Mouse (Mus musculus) CH12.LX (cell line): ENCODE data around the gene Plekhg3. TPM values are rescaled to one million over a fixed set of nuclear protein-coding genes. Genes with fewer than 3 reads are reported as not detected.

Experiments
- DNase-seq: peaks from one replicate; pipeline ENCODE4 v3.0.0-alpha.2; 2013; ENCODE audit errors: extremely low read depth
- H3K27ac ChIP-seq: 2 replicates; pipeline ENCODE4 v1.5.1; 2012; ENCODE audit warnings: low read depth, mild to moderate bottlenecking, control low read depth, moderate library complexity; ENCODE audit not compliant: insufficient read depth
- H3K27me3 ChIP-seq: replicated peaks from 2 replicates; pipeline ENCODE3; 2012; ENCODE audit warnings: inconsistent platforms
- H3K36me3 ChIP-seq, 2 experiments: replicated peaks in 1 of 2; 2 replicates each; pipeline versions ENCODE3 to v1.6.1; 2012; ENCODE audit warnings: inconsistent platforms in 1 of 2, low read length in 1 of 2, mild to moderate bottlenecking in 1 of 2, mixed read lengths in 1 of 2, moderate library complexity in 1 of 2; ENCODE audit not compliant: control insufficient read depth in 1 of 2, insufficient read depth in 1 of 2
- H3K4me1 ChIP-seq, 2 experiments: 2 replicates each; pipeline ENCODE4 v1.6.1; 2012; ENCODE audit warnings: inconsistent platforms in 1 of 2, moderate library complexity in 1 of 2; ENCODE audit not compliant: insufficient read depth in 2 of 2, control insufficient read depth in 1 of 2
- H3K4me2 ChIP-seq: 2 replicates; pipeline ENCODE4 v1.6.1; 2012; ENCODE audit warnings: low read depth, mild to moderate bottlenecking, control low read depth; ENCODE audit not compliant: poor library complexity, insufficient read depth, severe bottlenecking
- H3K4me3 ChIP-seq, 3 experiments: fragments of 150-350 bp in 1 of 3; sonication (generic) in 1 of 3; replicated peaks in 1 of 3; 2 replicates each; pipeline versions ENCODE3 to v1.5.1; 2011 to 2012; ENCODE audit warnings: low read depth in 2 of 3, low read length in 2 of 3, mild to moderate bottlenecking in 2 of 3, moderate library complexity in 2 of 3, control low read depth in 1 of 3, improper control_type of control experiment in 1 of 3, inconsistent platforms in 1 of 3, mixed read lengths in 1 of 3; ENCODE audit not compliant: poor library complexity in 1 of 3
- H3K79me2 ChIP-seq: replicated peaks from 2 replicates; pipeline ENCODE4 v1.6.1; 2012; ENCODE audit warnings: mild to moderate bottlenecking, moderate library complexity; ENCODE audit not compliant: control insufficient read depth, poor library complexity, insufficient read depth, severe bottlenecking; ENCODE audit errors: extremely low read depth
- H3K9ac ChIP-seq: 2 replicates; pipeline ENCODE4 v1.6.1; 2012; ENCODE audit warnings: low read depth, mild to moderate bottlenecking, control low read depth, moderate library complexity; ENCODE audit not compliant: insufficient read depth
- H3K9me3 ChIP-seq: replicated peaks from 2 replicates; pipeline ENCODE3; 2012; ENCODE audit warnings: low read length, inconsistent platforms, mixed read lengths
- CHD2 ChIP-seq: IDR thresholded peaks from 2 replicates; pipeline ENCODE4 v1.6.1; 2011; ENCODE audit warnings: low read length, improper control_type of control experiment
- CTCF ChIP-seq, 2 experiments: IDR thresholded peaks in 1 of 2; conservative IDR thresholded peaks in 1 of 2; 2 replicates each; pipeline ENCODE4 v1.5.1; 2011 to 2012; ENCODE audit warnings: low read depth in 2 of 2, low read length in 2 of 2, improper control_type of control experiment in 1 of 2, inconsistent platforms in 1 of 2, mild to moderate bottlenecking in 1 of 2, moderate library complexity in 1 of 2
- E2F4 ChIP-seq: IDR thresholded peaks from 2 replicates; pipeline ENCODE4 v1.6.1; 2011; ENCODE audit warnings: low read depth, low read length, improper control_type of control experiment; ENCODE audit not compliant: insufficient replicate concordance
- EP300 ChIP-seq: IDR thresholded peaks from 2 replicates; pipeline ENCODE4 v1.6.1; 2011; ENCODE audit warnings: low read length, improper control_type of control experiment
- GABPA ChIP-seq: IDR thresholded peaks from 2 replicates; pipeline ENCODE4 v1.6.1; 2012; ENCODE audit warnings: low read depth, low read length, improper control_type of control experiment, inconsistent platforms; ENCODE audit not compliant: insufficient replicate concordance
- HCFC1 ChIP-seq: IDR thresholded peaks from 2 replicates; pipeline ENCODE4 v1.6.1; 2012; ENCODE audit warnings: low read depth, mild to moderate bottlenecking, inconsistent platforms, low read length, improper control_type of control experiment
- IRF4 ChIP-seq: IDR thresholded peaks from 2 replicates; pipeline ENCODE4 v1.6.1; 2014; ENCODE audit warnings: low read depth, mild to moderate bottlenecking, inconsistent platforms, low read length, improper control_type of control experiment
- JUND ChIP-seq: conservative IDR thresholded peaks from 2 replicates; pipeline ENCODE4 v1.6.1; 2011; ENCODE audit warnings: low read depth, low read length, improper control_type of control experiment
- MAX ChIP-seq: IDR thresholded peaks from 2 replicates; pipeline ENCODE4 v1.6.1; 2011; ENCODE audit warnings: low read length, improper control_type of control experiment
- MAZ ChIP-seq: IDR thresholded peaks from 2 replicates; pipeline ENCODE4 v1.6.1; 2012; ENCODE audit warnings: low read depth, mild to moderate bottlenecking, inconsistent platforms, low read length, improper control_type of control experiment, moderate library complexity
- MEF2A ChIP-seq: IDR thresholded peaks from 2 replicates; pipeline ENCODE4 v1.6.1; 2014; ENCODE audit warnings: low read depth, mild to moderate bottlenecking, inconsistent platforms, low read length, improper control_type of control experiment, borderline replicate concordance
- MXI1 ChIP-seq: IDR thresholded peaks from 2 replicates; pipeline ENCODE4 v1.6.1; 2011; ENCODE audit warnings: mild to moderate bottlenecking, low read depth, low read length, improper control_type of control experiment
- MYC ChIP-seq: IDR thresholded peaks from 2 replicates; pipeline ENCODE4 v1.6.1; 2011; ENCODE audit warnings: low read depth, mild to moderate bottlenecking, improper control_type of control experiment, low read length
- NELFE ChIP-seq: IDR thresholded peaks from 2 replicates; pipeline ENCODE4 v1.6.1; 2011; ENCODE audit warnings: low read depth, low read length, improper control_type of control experiment
- PAX5 ChIP-seq: IDR thresholded peaks from 2 replicates; pipeline ENCODE4 v1.6.1; 2012; ENCODE audit warnings: low read length, inconsistent platforms, mixed read lengths
- POLR2AphosphoS2 ChIP-seq: IDR thresholded peaks from 2 replicates; pipeline ENCODE4 v1.6.1; 2011; ENCODE audit warnings: low read depth, low read length, improper control_type of control experiment
- SIN3A ChIP-seq: IDR thresholded peaks from 2 replicates; pipeline ENCODE4 v1.6.1; 2012; ENCODE audit warnings: low read length, improper control_type of control experiment, inconsistent platforms
- UBTF ChIP-seq: IDR thresholded peaks from 2 replicates; pipeline ENCODE4 v1.6.1; 2012; ENCODE audit warnings: low read depth, mild to moderate bottlenecking, inconsistent platforms, low read length, improper control_type of control experiment, moderate library complexity
- USF1 ChIP-seq: IDR thresholded peaks from 2 replicates; pipeline ENCODE4 v1.6.1; 2014; ENCODE audit warnings: low read depth, mild to moderate bottlenecking, inconsistent platforms, low read length, improper control_type of control experiment
- USF2 ChIP-seq: conservative IDR thresholded peaks from 2 replicates; pipeline ENCODE4 v1.6.1; 2011; ENCODE audit warnings: low read depth, low read length, improper control_type of control experiment
- ZC3H11A ChIP-seq: IDR thresholded peaks from 2 replicates; pipeline ENCODE4 v1.6.1; 2012; ENCODE audit warnings: low read depth, mild to moderate bottlenecking, inconsistent platforms, low read length, improper control_type of control experiment
- ZMIZ1 ChIP-seq: IDR thresholded peaks from 2 replicates; pipeline ENCODE4 v1.6.1; 2012; ENCODE audit warnings: low read depth, mild to moderate bottlenecking, inconsistent platforms, low read length, improper control_type of control experiment
- dilution Hi-C: fragments of 300-500 bp; cut with MboI; formaldehyde crosslinking; loops from 2 replicates; pipeline ENCODE4 v1.14.3; 2020; ENCODE audit warnings: low sequenced_read_pairs; ENCODE audit not compliant: extremely low pct_unique_long_range_greater_than_20kb, extremely low pct_ligation_motif_present
- in situ Hi-C: fragments of 300-500 bp; cut with MboI; formaldehyde crosslinking; loops from 3 replicates; pipeline ENCODE4 v1.14.3; 2019; ENCODE audit warnings: low sequenced_read_pairs, low pct_ligation_motif_present, low pct_unique_long_range_greater_than_20kb, mixed read lengths
- polyA plus RNA-seq: library from polyadenylated mRNA; unstranded; fragments of >175 nt; gene quantifications from 2 replicates; pipeline ENCODE4 v1.2.1, GENCODE M21; 2012; ENCODE audit warnings: low read depth; ENCODE audit not compliant: insufficient read length
- total RNA-seq, 2 experiments: library from RNA; depleted of rRNA; stranded (reverse); fragments of 300-350 nt in 1 of 2; fragments of >200 nt in 1 of 2; gene quantifications; 2 replicates each; pipeline ENCODE4 v1.2.3; 2012 to 2014

Gene Plekhg3
- total and polyA plus RNA-seq, 3 experiments, result 0.04 to 6.1 (median 0.27) TPM

- H3K4me2 ChIP-seq, result no peak overlapping the region
- dilution Hi-C loops, result no loop called here
- no peaks in the 10 kb centered on the region for H3K4me1 ChIP-seq
- H3K9ac ChIP-seq, result no peak overlapping the region
- peaks cover 2% of the 10 kb centered on the region for H3K27me3 ChIP-seq
- peaks cover 0 to 31% of the 10 kb centered on the region in 2 experiments for H3K36me3 ChIP-seq
- no peak overlapping the region for H3K4me3 ChIP-seq
- no peak overlapping the region for H3K27ac ChIP-seq
- no peak for DNase-seq
- TF ChIP-seq USF1, result no peak
- TF ChIP-seq JUND, result no peak
- no peak for TF ChIP-seq MYC
- no peak for TF ChIP-seq SIN3A
- in situ Hi-C loops, result no loop called here
- H3K79me2 ChIP-seq, result no peaks in the 10 kb centered on the region
- no peaks in the 10 kb centered on the region for H3K9me3 ChIP-seq
Observed at GRCm38 (mm10) chr12:76573381-76573780, 42.7 kb downstream of the Plekhg3 start.

- H3K79me2 ChIP-seq, result no peaks in the 10 kb centered on the region
- dilution Hi-C loops (no loop called here), in situ Hi-C loops (no loop called here)
- peaks cover 2% of the 10 kb centered on the region for H3K27me3 ChIP-seq
- DNase-seq, result no peak
- no peak overlapping the region for H3K27ac ChIP-seq
- no peaks in the 10 kb centered on the region for H3K4me1 ChIP-seq
- no peak overlapping the region for H3K4me3 ChIP-seq
- H3K4me2 ChIP-seq, result no peak overlapping the region
- TF ChIP-seq ZMIZ1 (no peak), JUND (no peak), UBTF (no peak), MEF2A (no peak), USF2 (no peak), CHD2 (no peak), MAX (no peak)
- H3K9me3 ChIP-seq, result no peaks in the 10 kb centered on the region
- no peak overlapping the region for H3K9ac ChIP-seq
- H3K36me3 ChIP-seq, result peaks cover 0 to 35% of the 10 kb centered on the region in 2 experiments
Observed at GRCm38 (mm10) chr12:76574815-76575214, 44.1 kb downstream of the Plekhg3 start.

GRCm38 (mm10) chr12:76576061-76576460, 45.4 kb downstream of the Plekhg3 start:
- Histone ChIP-seq H3K4me3 (no peak overlapping the region), H3K4me1 (no peaks in the 10 kb centered on the region), H3K79me2 (no peaks in the 10 kb centered on the region), H3K4me2 (no peak overlapping the region), H3K9ac (no peak overlapping the region), H3K27ac (no peak overlapping the region), H3K36me3 (peaks cover 0 to 35% of the 10 kb centered on the region in 2 experiments), H3K9me3 (no peaks in the 10 kb centered on the region), H3K27me3 (peaks cover 5% of the 10 kb centered on the region)
- no peak for DNase-seq
- in situ Hi-C loops, result no loop called here
- TF ChIP-seq E2F4 (no peak), GABPA (no peak), PAX5 (no peak), JUND (no peak), MXI1 (no peak), EP300 (no peak), USF1 (no peak), POLR2AphosphoS2 (no peak), HCFC1 (no peak), MYC (no peak), CTCF (conservative IDR thresholded peaks at IDR 0.05 in 1 of 2, IDR thresholded peaks at IDR 0.05 in 1 of 2; ENCODE audit: low read depth in 2 of 2, low read length in 2 of 2) (no peak), MAZ (no peak), NELFE (no peak), ZC3H11A (no peak), CHD2 (no peak), IRF4 (no peak)
- dilution Hi-C loops, result no loop called here
